Mouse (Mus musculus) v-Abl transformed pro-B cells (cell line): ENCODE data around the gene Fkbp6.

Source experiments
- in situ Hi-C, 2 experiments: fragments of 400-800 bp; cut with MboI; formaldehyde crosslinking; loops; one replicate each; pipeline ENCODE4 v1.15.1; 2025; ENCODE audit not compliant: unreplicated experiment in 2 of 2

Fkbp6 gene

GRCm38 (mm10) chr5:135286185-135286584 is 63.7 kb downstream of the Fkbp6 start:
- in situ Hi-C loops, result loop anchor here (5.0 to 25.0 kb wide), 5 partner anchors 49 to 374 kb away; partner anchors contain the start of genes Cldn13 (in 2 of the 2) and Tmem270 (in 1 of the 2)

GRCm38 (mm10) chr5:135285211-135285610 is 64.6 kb downstream of the Fkbp6 start:
- in situ Hi-C loops, result loop anchor here (5.0 to 25.0 kb wide), 5 partner anchors 48 to 373 kb away; partner anchors contain the start of genes Cldn13 (in 2 of the 2) and Tmem270 (in 1 of the 2)

DNA sequence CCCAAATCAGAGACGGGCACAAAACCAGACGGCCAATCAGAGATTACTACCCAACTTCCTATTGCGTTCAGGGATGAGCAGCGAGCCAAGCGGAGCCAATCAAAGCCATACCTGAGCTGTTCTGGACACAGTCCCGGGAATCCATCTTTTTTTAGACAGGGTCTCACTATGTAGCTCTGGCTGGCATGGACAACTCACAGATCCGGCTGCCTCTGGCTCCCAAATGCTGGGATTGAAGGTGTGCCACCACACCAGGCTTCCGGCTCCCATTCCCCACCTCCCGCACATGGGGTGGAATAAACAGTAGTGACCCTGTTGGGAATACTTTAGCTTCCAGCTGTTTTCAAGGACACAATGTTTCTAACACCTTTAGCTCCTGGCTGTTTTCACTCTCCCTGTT is 69.6 kb downstream of the Fkbp6 start:
- in situ Hi-C loops, result loop anchor here (10.0 to 25.0 kb wide), 2 partner anchors 365 to 368 kb away; partner anchors contain the start of genes Cldn13 (in 2 of the 2) and Tmem270 (in 1 of the 2)

DNA sequence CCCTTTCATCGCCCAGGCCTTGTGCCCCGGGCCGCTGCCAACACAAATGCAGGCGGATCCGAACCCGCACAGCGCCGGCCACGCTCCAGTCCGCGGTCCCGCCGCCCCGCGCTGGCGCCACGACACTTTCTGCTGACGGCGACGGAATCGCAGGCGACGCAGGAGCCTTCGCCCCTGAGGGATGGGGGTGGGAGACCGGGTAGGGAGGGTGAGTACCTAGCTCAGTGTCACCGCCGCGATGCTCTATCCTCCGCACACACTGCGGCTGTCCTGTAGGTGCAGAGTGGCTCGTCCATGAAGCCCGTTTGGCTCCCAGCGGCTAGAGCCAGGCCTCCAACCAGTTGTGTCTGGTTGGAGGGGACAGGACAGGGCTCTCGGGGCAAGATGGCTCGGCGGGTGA is 73.2 kb downstream of the Fkbp6 start:
- in situ Hi-C loops, result loop anchor here in 1 of 2 experiments (25.0 kb wide), 1 partner anchor 364 kb away; the partner anchor contains the start of genes Cldn13 and Tmem270

- in situ Hi-C loops, result loop anchor here in 1 of 2 experiments (25.0 kb wide), 1 partner anchor 363 kb away; the partner anchor contains the start of genes Cldn13 and Tmem270
These were observed 75.0 kb downstream of the Fkbp6 start for GRCm38 (mm10) chr5:135274663-135275396.

DNA sequence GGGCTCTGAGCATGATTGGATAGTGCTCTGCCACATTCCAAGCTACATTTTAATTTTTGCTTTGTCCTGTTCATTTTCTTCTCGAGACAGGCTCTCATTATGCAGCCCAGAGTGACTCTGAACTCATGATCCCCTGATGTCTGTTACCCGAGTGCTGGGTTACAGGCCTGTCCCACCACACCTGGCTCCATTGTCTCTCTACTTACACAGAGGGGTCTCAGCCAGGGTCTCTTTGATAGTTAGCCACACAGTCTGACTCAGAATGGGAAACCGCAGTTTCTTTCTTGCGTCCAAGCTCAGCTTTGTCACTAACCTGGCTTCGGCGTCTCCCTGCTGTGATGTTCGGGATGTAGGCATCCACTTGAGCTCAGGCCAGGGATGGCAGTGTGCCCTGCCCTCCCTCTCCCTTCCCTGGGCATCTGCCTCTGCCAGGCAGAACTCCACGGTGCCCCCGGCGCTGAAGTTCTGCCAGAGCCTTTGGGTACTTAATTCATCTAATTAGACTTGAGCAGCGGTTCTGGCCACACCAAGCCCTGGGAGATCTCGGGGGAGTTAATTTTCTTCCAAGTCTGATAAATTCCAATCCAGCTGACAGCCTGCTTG is 78.2 kb downstream of the Fkbp6 start:
- in situ Hi-C loops, result no loop called here

DNA sequence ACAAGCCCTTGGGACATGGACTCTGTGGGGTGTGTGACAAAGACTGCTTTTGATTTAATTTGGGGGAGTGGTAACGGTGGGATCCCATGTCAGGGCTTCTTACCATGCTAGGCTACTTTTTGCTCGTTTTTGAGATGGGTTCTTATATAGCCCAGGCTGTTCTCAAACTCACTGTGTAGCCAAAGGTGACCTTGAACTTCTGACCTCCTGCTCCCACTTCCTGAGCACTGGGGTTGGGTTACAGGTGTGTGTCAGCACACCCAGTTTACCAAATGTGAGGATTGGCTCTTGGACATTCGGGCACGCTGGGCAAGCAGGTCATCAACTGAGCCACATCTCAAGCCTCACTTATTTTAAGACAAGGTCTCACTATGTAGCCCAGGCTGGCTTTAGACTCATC is 79.5 kb downstream of the Fkbp6 start:
- in situ Hi-C loops, result no loop called here

- in situ Hi-C loops, result no loop called here
These were observed 80.4 kb downstream of the Fkbp6 start for GRCm38 (mm10) chr5:135269451-135269850.

DNA sequence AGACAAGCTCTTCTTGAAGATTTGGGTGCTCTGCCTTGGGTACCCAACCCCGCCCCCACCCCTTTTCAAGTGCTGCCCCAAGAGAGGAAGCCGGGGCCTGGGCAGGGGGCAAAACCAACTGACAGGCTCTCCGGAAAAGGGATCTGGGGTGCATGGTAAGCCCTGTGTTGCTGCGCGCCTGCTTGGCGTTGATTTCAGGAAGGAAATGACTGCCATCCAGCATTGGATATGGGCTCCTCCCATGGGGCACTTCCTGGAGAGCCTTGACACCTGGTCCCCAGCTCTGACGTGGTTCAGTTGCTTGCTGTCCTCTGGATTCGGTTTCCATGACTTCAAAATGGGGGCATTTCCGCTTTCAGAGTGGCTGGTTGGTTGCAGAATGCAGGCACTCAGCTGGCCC is 85.3 kb downstream of the Fkbp6 start:
- in situ Hi-C loops, result no loop called here

DNA sequence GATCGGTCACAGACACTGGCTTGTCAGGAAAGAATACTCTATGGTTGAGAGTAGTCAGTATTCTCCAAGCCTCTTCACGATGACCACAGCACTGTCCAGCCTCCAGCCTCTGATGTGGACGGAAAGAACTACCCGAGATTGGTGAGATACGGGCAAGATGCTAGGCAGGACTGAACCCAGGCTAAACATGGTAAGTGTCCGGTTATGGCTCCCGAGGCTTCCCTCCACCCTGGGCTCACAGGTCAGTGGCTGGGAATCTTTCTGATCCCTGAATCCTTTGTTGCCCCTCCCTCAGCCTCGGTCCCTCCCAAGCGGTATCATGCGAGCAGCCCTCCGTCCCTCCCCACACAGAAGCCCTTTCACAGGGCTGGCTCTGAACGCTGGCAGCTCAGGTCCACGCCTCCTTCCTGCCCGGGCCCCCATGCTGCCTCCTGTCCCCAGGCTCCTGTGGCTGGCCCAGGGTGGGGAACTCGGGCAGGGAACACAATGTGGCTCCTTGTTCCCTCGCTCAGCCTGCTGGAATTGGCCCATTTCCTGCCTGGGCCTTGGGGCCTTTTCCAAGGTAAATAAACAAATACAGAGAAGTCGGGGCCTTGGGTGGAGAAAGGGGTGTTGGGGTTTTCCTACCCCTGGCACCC is 85.9 kb downstream of the Fkbp6 start:
- in situ Hi-C loops, result no loop called here

DNA sequence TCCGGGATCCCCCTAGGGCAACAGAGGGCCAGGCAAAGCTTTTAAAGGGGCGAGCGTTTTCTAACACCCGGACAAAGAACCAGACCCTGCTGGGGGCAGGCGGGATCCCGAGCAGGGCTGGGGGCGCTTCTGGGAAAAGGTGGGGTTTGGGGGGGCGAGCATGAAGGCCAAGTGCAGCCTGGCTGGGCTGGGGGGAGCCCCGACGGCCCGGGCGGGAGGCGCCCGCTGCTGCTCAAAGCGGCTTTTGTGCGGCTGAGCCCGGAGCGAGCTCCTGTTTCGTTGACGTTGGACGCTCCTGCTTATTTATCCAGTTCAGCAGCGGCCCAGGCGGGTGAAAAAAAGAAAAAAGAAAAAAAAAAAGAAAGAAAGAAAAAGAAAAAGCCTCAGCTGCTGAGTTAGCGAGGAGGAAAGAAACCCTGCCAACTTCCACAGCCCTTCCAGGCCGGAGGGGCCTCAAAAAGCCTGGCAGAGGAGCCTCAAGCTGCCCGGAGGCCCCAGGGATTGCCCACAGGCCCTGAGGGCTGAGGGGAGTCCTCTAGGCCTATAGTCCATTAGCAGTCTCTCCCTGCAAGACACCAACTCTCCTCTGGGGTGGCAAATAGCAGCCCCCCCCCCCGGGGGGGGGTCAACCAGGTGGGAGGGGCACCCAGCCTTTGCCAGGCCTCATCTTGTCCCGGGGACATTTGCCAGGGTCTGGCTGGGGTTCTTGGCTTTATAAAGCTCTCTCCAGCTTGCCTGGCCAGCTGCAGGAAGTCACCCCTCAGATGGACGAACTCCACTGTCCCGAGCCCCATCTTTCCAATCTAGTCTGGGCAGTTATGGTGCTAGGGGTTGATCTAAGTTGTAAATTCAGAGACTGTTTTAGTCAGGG is 91.3 kb downstream of the Fkbp6 start:
- in situ Hi-C loops, result no loop called here

GRCm38 (mm10) chr5:135257559-135257958 is 92.3 kb downstream of the Fkbp6 start:
- in situ Hi-C loops, result no loop called here

GRCm38 (mm10) chr5:135256166-135256565 is 93.7 kb downstream of the Fkbp6 start:
- in situ Hi-C loops, result no loop called here

- in situ Hi-C loops, result no loop called here
These were observed 96.0 kb downstream of the Fkbp6 start for GRCm38 (mm10) chr5:135253741-135254401.

GRCm38 (mm10) chr5:135251079-135251454 is 98.8 kb downstream of the Fkbp6 start, which contains the start of gene Fzd9:
Fzd9 (minus strand) TSS chr5:135251230.
- in situ Hi-C loops, result no loop called here

DNA sequence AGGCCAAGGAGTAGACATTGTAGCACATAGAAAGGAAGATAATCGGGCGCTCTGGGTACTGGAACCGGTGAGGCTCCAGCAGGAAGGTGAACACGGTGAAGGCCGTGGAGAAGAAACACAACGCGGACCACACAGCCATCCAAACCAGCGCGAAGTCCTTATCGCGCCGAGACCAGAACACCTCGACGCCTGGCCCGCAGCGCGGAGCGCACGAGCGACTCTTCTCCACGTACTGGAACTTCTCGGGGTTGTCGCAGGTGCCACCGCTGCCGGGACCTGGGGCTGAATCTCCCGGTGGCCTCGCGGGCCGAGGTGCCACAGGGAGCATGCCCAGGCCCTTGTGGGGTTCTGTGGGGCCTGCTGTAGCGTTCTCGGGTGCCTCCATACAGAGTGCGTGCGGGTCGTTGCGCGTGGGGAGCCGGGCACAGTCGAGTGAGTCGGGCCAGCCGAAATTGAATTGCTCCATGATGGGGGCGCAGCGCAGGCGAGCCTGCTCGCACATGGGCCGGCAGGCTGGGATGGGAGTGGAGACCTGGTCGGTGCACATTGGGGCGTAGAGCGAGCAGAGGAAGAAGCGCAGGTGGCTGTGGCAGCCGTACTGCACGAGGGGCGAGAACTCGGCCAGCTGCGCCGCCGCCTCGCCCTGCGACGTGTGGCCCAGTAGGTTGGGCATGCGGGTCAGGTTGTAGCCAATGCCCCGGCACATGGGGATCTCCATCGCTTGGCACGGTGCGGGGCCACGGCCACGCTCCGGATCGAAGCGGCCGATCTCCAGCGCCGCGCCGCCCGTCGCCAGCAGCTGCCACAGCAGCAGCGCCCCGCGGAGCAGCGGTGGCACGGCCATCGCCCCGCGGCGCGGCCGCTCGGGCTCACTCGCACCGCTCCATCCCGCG is 99.4 kb downstream of the Fkbp6 start:
- in situ Hi-C loops, result no loop called here

- in situ Hi-C loops, result no loop called here
These were observed 100.7 kb downstream of the Fkbp6 start for GRCm38 (mm10) chr5:135248956-135249676.

- in situ Hi-C loops, result no loop called here
These were observed 102.5 kb downstream of the Fkbp6 start for GRCm38 (mm10) chr5:135247337-135247736.
